Mouse (Mus musculus) MEL (cell line): Measurements from ENCODE around the gene Tspan2. TPM values are rescaled to one million over a fixed set of nuclear protein-coding genes. Genes with fewer than 3 reads are reported as not detected.

ENCODE experiments used
- DNase-seq: peaks from one replicate; pipeline ENCODE4 v3.0.0; 2011; ENCODE audit warnings: low read depth, low spot score
- H3K27ac ChIP-seq: 2 replicates; pipeline ENCODE4 v1.5.1; 2012; ENCODE audit warnings: low read depth, mild to moderate bottlenecking, control low read depth, low read length, moderate library complexity; ENCODE audit not compliant: control insufficient read depth
- H3K27me3 ChIP-seq, 2 experiments: fragments of 150-350 bp in 1 of 2; sonication (generic) in 1 of 2; 2 replicates each; pipeline ENCODE4 v1.6.1; 2012; ENCODE audit warnings: low read length in 2 of 2, mild to moderate bottlenecking in 2 of 2, improper control_type of control experiment in 1 of 2, moderate library complexity in 1 of 2; ENCODE audit not compliant: insufficient read depth in 2 of 2, control insufficient read depth in 1 of 2
- H3K36me3 ChIP-seq, 2 experiments: 2 replicates each; pipeline ENCODE4 v1.6.1; 2012 to 2014; ENCODE audit warnings: low read length in 2 of 2, improper control_type of control experiment in 1 of 2, inconsistent platforms in 1 of 2, mild to moderate bottlenecking in 1 of 2; ENCODE audit not compliant: insufficient read depth in 2 of 2, control insufficient read depth in 1 of 2
- H3K4me1 ChIP-seq, 2 experiments: fragments of 150-350 bp in 1 of 2; sonication (generic) in 1 of 2; 2 replicates each; pipeline ENCODE4 v1.6.1; 2012; ENCODE audit warnings: low read length in 2 of 2, improper control_type of control experiment in 1 of 2, mild to moderate bottlenecking in 1 of 2; ENCODE audit not compliant: insufficient read depth in 2 of 2, control insufficient read depth in 1 of 2
- H3K4me3 ChIP-seq, 2 experiments: fragments of 150-350 bp in 1 of 2; sonication (generic) in 1 of 2; 2 replicates each; pipeline ENCODE4 v1.5.1; 2012; ENCODE audit warnings: low read depth in 2 of 2, low read length in 2 of 2, mild to moderate bottlenecking in 2 of 2, moderate library complexity in 2 of 2, control low read depth in 1 of 2, improper control_type of control experiment in 1 of 2; ENCODE audit not compliant: control insufficient read depth in 1 of 2, insufficient read depth in 1 of 2
- H3K79me2 ChIP-seq: 2 replicates; pipeline ENCODE4 v1.6.1; 2012; ENCODE audit warnings: mild to moderate bottlenecking, low read length, moderate library complexity; ENCODE audit not compliant: control insufficient read depth, poor library complexity, insufficient read depth
- H3K9ac ChIP-seq: 2 replicates; pipeline ENCODE4 v1.6.1; 2012; ENCODE audit warnings: low read depth, mild to moderate bottlenecking, control low read depth, low read length, moderate library complexity; ENCODE audit not compliant: control insufficient read depth, poor library complexity, severe bottlenecking
- H3K9me3 ChIP-seq: fragments of 150-350 bp; sonication (generic); replicated peaks from 2 replicates; pipeline ENCODE4 v1.6.1; 2012; ENCODE audit warnings: mild to moderate bottlenecking, low read length, improper control_type of control experiment, moderate library complexity; ENCODE audit not compliant: insufficient read depth
- BHLHE40 ChIP-seq: IDR thresholded peaks from 2 replicates; pipeline ENCODE4 v1.6.1; 2012; ENCODE audit warnings: low read depth, mild to moderate bottlenecking, inconsistent platforms, low read length, improper control_type of control experiment, borderline replicate concordance
- CHD1 ChIP-seq: IDR thresholded peaks from 2 replicates; pipeline ENCODE4 v1.6.1; 2012; ENCODE audit warnings: low read depth, mild to moderate bottlenecking, inconsistent platforms, low read length, improper control_type of control experiment
- E2F4 ChIP-seq: IDR thresholded peaks from 2 replicates; pipeline ENCODE4 v1.6.1; 2011; ENCODE audit warnings: low read depth, low read length, improper control_type of control experiment, borderline replicate concordance
- EP300 ChIP-seq, 2 experiments: IDR thresholded peaks; 2 replicates each; pipeline ENCODE4 v1.6.1; 2011; ENCODE audit warnings: improper control_type of control experiment in 2 of 2, low read length in 2 of 2, low read depth in 1 of 2, mild to moderate bottlenecking in 1 of 2
- JUND ChIP-seq: IDR thresholded peaks from 2 replicates; pipeline ENCODE4 v1.6.1; 2011; ENCODE audit warnings: low read depth, mild to moderate bottlenecking, improper control_type of control experiment, low read length
- MAFK ChIP-seq: IDR thresholded peaks from 2 replicates; pipeline ENCODE4 v1.6.1; 2011; ENCODE audit warnings: low read depth, mild to moderate bottlenecking, low read length, improper control_type of control experiment, borderline replicate concordance
- MXI1 ChIP-seq: IDR thresholded peaks from 2 replicates; pipeline ENCODE4 v1.6.1; 2011; ENCODE audit warnings: mild to moderate bottlenecking, low read depth, low read length, improper control_type of control experiment
- MYC ChIP-seq: IDR thresholded peaks from 2 replicates; pipeline ENCODE4 v1.6.1; 2011; ENCODE audit warnings: low read depth, mild to moderate bottlenecking, low read length, improper control_type of control experiment, moderate library complexity
- POLR2A ChIP-seq, 2 experiments: IDR thresholded peaks; 2 replicates each; pipeline ENCODE4 v1.6.1; 2011 to 2012; ENCODE audit warnings: low read length in 2 of 2, mild to moderate bottlenecking in 2 of 2, control low read depth in 1 of 2, improper control_type of control experiment in 1 of 2, low read depth in 1 of 2, moderate library complexity in 1 of 2; ENCODE audit not compliant: control insufficient read depth in 1 of 2, insufficient read depth in 1 of 2, poor library complexity in 1 of 2
- POLR2AphosphoS2 ChIP-seq: IDR thresholded peaks from 2 replicates; pipeline ENCODE4 v1.6.1; 2011; ENCODE audit warnings: low read length, improper control_type of control experiment
- POLR2AphosphoS5 ChIP-seq: IDR thresholded peaks from 2 replicates; pipeline ENCODE4 v1.6.1; 2012; ENCODE audit warnings: low read depth, borderline replicate concordance, mild to moderate bottlenecking, inconsistent platforms, low read length, moderate library complexity, mixed read lengths
- RCOR1 ChIP-seq: IDR thresholded peaks from 2 replicates; pipeline ENCODE4 v1.6.1; 2012; ENCODE audit warnings: low read depth, mild to moderate bottlenecking, inconsistent platforms, low read length, improper control_type of control experiment
- TBP ChIP-seq: IDR thresholded peaks from 2 replicates; pipeline ENCODE4 v1.8.0; 2011; ENCODE audit warnings: low read depth, low read length, improper control_type of control experiment
- TCF12 ChIP-seq: IDR thresholded peaks from 2 replicates; pipeline ENCODE4 v1.6.1; 2014; ENCODE audit warnings: low read depth, mild to moderate bottlenecking, inconsistent platforms, low read length, improper control_type of control experiment, moderate library complexity
- USF1 ChIP-seq: IDR thresholded peaks from 2 replicates; pipeline ENCODE4 v1.6.1; 2014; ENCODE audit warnings: low read depth, mild to moderate bottlenecking, inconsistent platforms, low read length, improper control_type of control experiment, moderate library complexity
- USF2 ChIP-seq, 2 experiments: IDR thresholded peaks; 2 replicates each; pipeline ENCODE4 v1.6.1; 2011 to 2012; ENCODE audit warnings: improper control_type of control experiment in 2 of 2, low read length in 2 of 2, borderline replicate concordance in 1 of 2, inconsistent platforms in 1 of 2, low read depth in 1 of 2, mild to moderate bottlenecking in 1 of 2; ENCODE audit not compliant: insufficient read depth in 1 of 2
- ZKSCAN1 ChIP-seq: IDR thresholded peaks from 2 replicates; pipeline ENCODE4 v1.6.1; 2012; ENCODE audit warnings: low read depth, mild to moderate bottlenecking, inconsistent platforms, low read length, improper control_type of control experiment, moderate library complexity
- ZMIZ1 ChIP-seq: IDR thresholded peaks from 2 replicates; pipeline ENCODE4 v1.6.1; 2012; ENCODE audit warnings: low read depth, mild to moderate bottlenecking, inconsistent platforms, low read length, improper control_type of control experiment, moderate library complexity
- polyA plus RNA-seq, 2 experiments: library from polyadenylated mRNA; stranded (reverse) in 1 of 2; unstranded in 1 of 2; fragments of >175 nt in 1 of 2; fragments of >200 nt in 1 of 2; gene quantifications; 2 replicates each; pipeline versions ENCODE4 v1.2.1 to v1.2.4; 2012; ENCODE audit warnings: low replicate concordance in 2 of 2, low read depth in 1 of 2; ENCODE audit not compliant: insufficient read length in 2 of 2, insufficient read depth in 1 of 2, missing spikeins in 1 of 2
- total RNA-seq: library from RNA; depleted of rRNA; stranded (reverse); fragments of 300-350 nt; gene quantifications from 2 replicates; pipeline ENCODE4 v1.2.3, GENCODE M21; 2012

Gene Tspan2
- total and polyA plus RNA-seq, 3 experiments, result not detected

GRCm38 (mm10) chr3:102698127-102698526 lies 36.2 kb upstream of the Tspan2 start:
- Histone ChIP-seq H3K9ac (no peak overlapping the region), H3K4me1 (no peaks in the 10 kb centered on the region), H3K79me2 (no peaks in the 10 kb centered on the region), H3K36me3 (no peaks in the 10 kb centered on the region), H3K4me3 (no peak overlapping the region), H3K27ac (no peak overlapping the region), H3K27me3 (no peaks in the 10 kb centered on the region), H3K9me3 (no peaks in the 10 kb centered on the region)
- TF ChIP-seq TBP (no peak), MAFK (no peak), EP300 (IDR thresholded peaks at IDR 0.05; ENCODE audit: low read depth in 1 of 2, low read length in 2 of 2) (no peak), TCF12 (no peak), BHLHE40 (no peak), CHD1 (no peak), USF1 (no peak), MYC (no peak), RCOR1 (no peak), ZMIZ1 (no peak), E2F4 (no peak), POLR2AphosphoS5 (no peak), POLR2AphosphoS2 (no peak), ZKSCAN1 (no peak), USF2 (IDR thresholded peaks at IDR 0.05; ENCODE audit: borderline replicate concordance in 1 of 2, insufficient read depth in 1 of 2, low read depth in 1 of 2, low read length in 2 of 2) (no peak)
- DNase-seq, result no peak

- H3K27me3 ChIP-seq, result no peaks in the 10 kb centered on the region
- H3K36me3 ChIP-seq, result no peaks in the 10 kb centered on the region
- no peak overlapping the region for H3K9ac ChIP-seq
- H3K4me3 ChIP-seq, result no peak overlapping the region
- no peaks in the 10 kb centered on the region for H3K9me3 ChIP-seq
- no peak for TF ChIP-seq MXI1
- no peak for TF ChIP-seq POLR2A (IDR thresholded peaks at IDR 0.05; ENCODE audit: control insufficient read depth in 1 of 2, insufficient read depth in 1 of 2, low read depth in 1 of 2, low read length in 2 of 2, poor library complexity in 1 of 2)
- no peak for TF ChIP-seq JUND
- H3K79me2 ChIP-seq, result no peaks in the 10 kb centered on the region
- H3K27ac ChIP-seq, result no peak overlapping the region
- DNase-seq, result no peak
- no peaks in the 10 kb centered on the region for H3K4me1 ChIP-seq
Measured at GRCm38 (mm10) chr3:102701303-102701702, 33.0 kb upstream of the Tspan2 start.
